Mouse (Mus musculus) midbrain, embryonic 16.5 days (tissue): ENCODE results near the gene Cemip. TPM values are rescaled to one million over a fixed set of nuclear protein-coding genes. Genes with fewer than 3 reads are reported as not detected.
"Not testable (repeated sequence)": the region's sequence is repeated elsewhere in the genome, so short reads cannot be mapped to it uniquely, and the experiment has no call there.

Experiments
- ATAC-seq: fragments of 200-750 bp; cut with Nextera tagmentation; 2 replicates; pipeline ENCODE4 v1.8.0; 2017; ENCODE audit warnings: moderate TSS enrichment
- H3K27ac ChIP-seq: fragments of 300-500 bp; sonication (generic); 2 replicates; pipeline ENCODE4 v1.5.1; 2014; ENCODE audit warnings: mild to moderate bottlenecking, low read length, mixed read lengths
- H3K27me3 ChIP-seq: fragments of 300-500 bp; sonication (generic); 2 replicates; pipeline ENCODE4 v1.6.1; 2014; ENCODE audit warnings: low read depth, low read length, mixed read lengths; ENCODE audit not compliant: control insufficient read depth, insufficient read depth
- H3K36me3 ChIP-seq: fragments of 300-500 bp; sonication (generic); 2 replicates; pipeline ENCODE4 v1.6.1; 2014; ENCODE audit warnings: mild to moderate bottlenecking, low read length, moderate library complexity, mixed read lengths; ENCODE audit not compliant: control insufficient read depth, insufficient read depth
- H3K4me1 ChIP-seq: fragments of 300-500 bp; sonication (generic); 2 replicates; pipeline ENCODE4 v1.6.1; 2014; ENCODE audit warnings: mild to moderate bottlenecking, low read length, mixed read lengths; ENCODE audit not compliant: control insufficient read depth, insufficient read depth
- H3K4me2 ChIP-seq: fragments of 300-500 bp; sonication (generic); 2 replicates; pipeline ENCODE4 v1.6.1; 2014; ENCODE audit warnings: mild to moderate bottlenecking, low read length, mixed read lengths
- H3K4me3 ChIP-seq: fragments of 300-500 bp; sonication (generic); 2 replicates; pipeline ENCODE4 v1.5.1; 2014; ENCODE audit warnings: low read depth, mild to moderate bottlenecking, low read length, moderate library complexity, mixed read lengths
- H3K9ac ChIP-seq: fragments of 300-500 bp; sonication (generic); 2 replicates; pipeline ENCODE4 v1.6.1; 2014; ENCODE audit warnings: low read depth, low read length, mixed read lengths
- H3K9me3 ChIP-seq: fragments of 300-500 bp; sonication (generic); replicated peaks from 2 replicates; pipeline ENCODE4 v1.6.1; 2014; ENCODE audit warnings: mild to moderate bottlenecking, low read length, mixed read lengths; ENCODE audit not compliant: control insufficient read depth, poor library complexity, severe bottlenecking
- WGBS: fragments of 180-500 bp; shearing (Covaris S2); extraction: QIAGEN DNeasy Blood & Tissue Kit; methylation state at CpG from one replicate; pipeline ENCODE4 v1.1.7; 2014; 5-methylcytosine and 5-hydroxymethylcytosine counted together
- polyA plus RNA-seq: library from polyadenylated mRNA; unstranded; fragments of >200 nt; fragmentation: Nextera tagmentation; extraction: Ambion mirVana; gene quantifications from 2 replicates; pipeline ENCODE4 v1.2.1, GENCODE M21; 2015

The Cemip gene
- 0.61 and 0.75 TPM in 2 replicates for polyA plus RNA-seq

DNA sequence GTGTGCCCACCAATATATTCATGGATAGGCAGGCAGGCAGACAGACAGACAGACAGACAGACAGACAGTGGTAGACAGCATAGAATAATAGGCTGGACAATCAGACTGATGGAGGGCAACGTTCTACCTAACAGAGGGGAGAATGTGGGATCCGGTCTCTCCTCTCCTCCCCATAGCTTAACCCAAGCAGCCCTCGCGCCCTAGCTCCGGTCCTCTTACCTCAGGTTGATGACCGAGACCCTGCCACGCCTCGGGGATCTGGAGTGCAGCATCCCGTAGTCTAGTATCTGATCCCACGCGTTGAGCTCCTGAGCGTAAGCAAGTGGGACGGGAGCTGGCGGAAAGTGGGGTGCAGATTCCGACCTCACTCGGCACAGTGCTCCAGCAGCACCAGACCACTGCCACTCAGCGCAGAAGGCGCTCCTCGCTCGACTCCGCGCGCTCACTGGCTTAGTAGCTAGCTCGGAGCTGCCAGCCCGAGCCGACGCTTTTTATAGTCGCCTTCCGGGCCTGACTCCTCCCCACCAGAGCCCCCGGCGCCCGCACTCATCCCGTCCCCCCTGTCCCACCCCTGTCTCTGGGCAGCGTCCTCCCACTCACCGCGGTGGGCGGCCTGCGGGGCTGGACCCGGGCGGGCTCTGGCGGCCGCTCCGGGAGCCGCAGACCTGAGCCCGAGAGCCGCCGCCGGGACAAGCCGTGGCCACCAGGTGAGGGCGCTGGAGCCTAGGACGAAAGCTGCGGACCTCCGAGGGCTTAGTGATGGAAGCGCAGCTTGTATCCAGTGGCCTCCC is at the start of gene Cemip:
Cemip (minus strand) TSS at position 464 of the 791 bp plus-strand sequence.
- Histone ChIP-seq H3K4me2 (peak within 1 kb of the TSS; percentile 90), H3K9me3 (no peaks in the 10 kb centered on the region), H3K9ac (peak within 1 kb of the TSS; percentile 69), H3K27ac (no peak within 1 kb of the TSS), H3K4me3 (peak within 1 kb of the TSS; percentile 58), H3K4me1 (peaks cover 11% of the 10 kb centered on the region; the same call in 1 of the 2 replicates), H3K36me3 (no peaks in the 10 kb centered on the region), H3K27me3 (peaks cover 12% of the 10 kb centered on the region)
- ATAC-seq = peak; percentile 92
- WGBS = under 1% methylated on average over 54 of the region's 54 CpGs

- Histone ChIP-seq H3K27me3 (no peaks in the 10 kb centered on the region), H3K4me2 (no peak overlapping the region), H3K36me3 (no peaks in the 10 kb centered on the region), H3K4me3 (no peak overlapping the region), H3K27ac (no peak overlapping the region), H3K9me3 (no peaks in the 10 kb centered on the region), H3K4me1 (peaks cover 5% of the 10 kb centered on the region; the same call in 1 of the 2 replicates), H3K9ac (no peak overlapping the region)
- 56% methylated on average over 1 of the region's 1 CpGs for WGBS
- no peak for ATAC-seq
These were observed 46.4 kb upstream of the Cemip start for GRCm38 (mm10) chr7:84132704-84133103.

DNA sequence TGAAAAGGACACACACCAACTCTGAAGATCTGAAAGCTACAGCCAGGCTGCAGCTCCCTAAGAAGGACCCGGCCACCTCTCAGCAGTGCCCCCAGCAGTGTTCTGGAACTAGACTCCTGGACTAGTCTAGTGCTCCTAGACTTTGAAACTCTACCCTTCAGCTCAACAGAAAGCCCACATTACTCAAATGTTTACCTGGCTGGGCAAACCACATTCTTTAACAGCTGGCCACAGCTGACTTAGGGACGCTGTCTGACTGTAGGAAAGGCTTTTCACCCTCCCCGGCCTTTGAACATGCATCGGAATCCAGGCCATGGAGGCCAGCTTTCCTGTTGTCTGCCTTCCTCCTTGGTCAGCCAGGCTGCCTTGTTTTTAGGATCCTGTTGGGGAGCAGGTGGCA is 45.4 kb upstream of the Cemip start:
- 96% methylated on average over 4 of the region's 4 CpGs for WGBS
- no peaks in the 10 kb centered on the region for H3K27me3 ChIP-seq
- H3K4me2 ChIP-seq = no peak overlapping the region

GRCm38 (mm10) chr7:84128661-84129060 is 42.4 kb upstream of the Cemip start:
- Histone ChIP-seq H3K4me3 (no peak overlapping the region), H3K9me3 (no peaks in the 10 kb centered on the region), H3K27ac (no peak overlapping the region), H3K4me2 (no peak overlapping the region), H3K27me3 (no peaks in the 10 kb centered on the region), H3K4me1 (peaks cover 3% of the 10 kb centered on the region; the same call in 1 of the 2 replicates), H3K36me3 (no peaks in the 10 kb centered on the region), H3K9ac (no peak overlapping the region)
- ATAC-seq = no peak; the same call in 1 of the 2 replicates
- WGBS = 78% methylated on average over 8 of the region's 8 CpGs

More for the DNA sequence above, 45.4 kb upstream of the Cemip start:
- H3K36me3 ChIP-seq = no peaks in the 10 kb centered on the region
- peaks cover 5% of the 10 kb centered on the region; the same call in 1 of the 2 replicates for H3K4me1 ChIP-seq
- no peak overlapping the region for H3K4me3 ChIP-seq
- ATAC-seq = no peak
- no peak overlapping the region for H3K27ac ChIP-seq
- no peak overlapping the region for H3K9ac ChIP-seq
- no peaks in the 10 kb centered on the region for H3K9me3 ChIP-seq

DNA sequence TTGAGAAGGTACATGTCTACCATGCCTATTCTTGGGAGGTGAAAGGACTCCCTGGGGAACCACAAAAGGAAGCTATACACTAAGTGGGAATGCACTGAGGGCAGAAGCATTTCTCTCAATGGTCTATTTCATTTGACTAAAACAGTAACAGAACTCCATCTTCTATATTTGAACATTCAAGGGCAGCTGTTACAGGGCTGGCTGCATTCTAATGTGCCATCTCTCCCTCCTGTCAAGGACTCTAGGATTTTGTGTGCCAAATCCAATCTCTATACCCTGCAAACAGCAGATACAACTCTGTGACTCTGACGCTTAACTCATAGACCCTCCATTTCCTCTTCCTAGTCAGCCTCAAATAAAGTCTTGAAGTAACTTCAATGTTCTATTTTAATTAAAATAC is 39.4 kb upstream of the Cemip start:
- no peak overlapping the region for H3K4me2 ChIP-seq
- H3K4me3 ChIP-seq = no peak overlapping the region
- peaks cover 11% of the 10 kb centered on the region for H3K4me1 ChIP-seq
- no peaks in the 10 kb centered on the region for H3K9me3 ChIP-seq
- no peak overlapping the region for H3K9ac ChIP-seq
- ATAC-seq = no peak
- H3K27ac ChIP-seq = no peak overlapping the region
- WGBS = 97% methylated on average over 1 of the region's 1 CpGs
- H3K36me3 ChIP-seq = no peaks in the 10 kb centered on the region
- H3K27me3 ChIP-seq = no peaks in the 10 kb centered on the region

DNA sequence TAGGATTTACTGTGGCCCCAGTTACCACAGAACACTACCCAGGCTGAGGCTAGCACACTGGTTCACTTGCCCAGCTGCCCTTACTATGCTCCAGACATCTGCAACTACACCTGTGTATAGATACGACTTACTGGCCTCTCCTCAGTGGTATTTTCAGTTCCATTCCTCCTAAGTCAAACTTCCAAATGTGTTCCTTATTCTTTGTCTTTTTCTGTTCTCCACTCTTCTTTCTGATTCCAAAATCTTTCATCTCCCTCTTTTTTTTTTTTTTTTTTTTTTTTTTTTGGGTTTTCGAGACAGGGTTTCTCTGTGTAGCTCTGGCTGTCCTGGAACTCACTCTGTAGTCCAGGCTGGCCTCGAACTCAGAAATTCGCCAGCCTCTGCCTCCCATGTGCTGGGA is 37.3 kb upstream of the Cemip start:
- H3K4me2 ChIP-seq, ATAC-seq, H3K9ac ChIP-seq, H3K36me3 ChIP-seq, H3K27ac ChIP-seq, H3K27me3 ChIP-seq, H3K9me3 ChIP-seq, H3K4me3 ChIP-seq: not testable (repeated sequence)
- 89% methylated on average over 3 of the region's 4 CpGs for WGBS
- peaks cover 20% of the 10 kb centered on the region for H3K4me1 ChIP-seq

DNA sequence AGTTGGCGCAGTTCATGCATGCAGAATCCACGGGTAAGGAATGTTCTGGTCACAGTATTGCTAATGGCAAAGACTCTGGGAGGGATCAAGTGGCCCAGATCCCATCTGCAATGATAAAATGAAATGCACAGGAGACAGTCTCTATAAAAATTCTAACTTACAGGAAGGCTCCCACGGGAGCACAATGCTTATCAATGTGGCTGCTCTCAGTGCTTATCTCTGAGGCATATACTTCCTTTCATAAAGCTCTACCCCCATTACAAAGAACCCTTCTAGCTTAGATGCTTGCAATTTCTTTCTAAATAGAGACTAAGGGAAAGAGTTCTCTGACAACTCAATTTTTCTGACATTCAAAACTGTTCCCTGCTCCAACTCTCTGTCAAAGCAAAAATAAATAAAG is 35.5 kb upstream of the Cemip start:
- ATAC-seq = no peak
- Histone ChIP-seq H3K4me2 (no peak overlapping the region), H3K27me3 (no peaks in the 10 kb centered on the region), H3K27ac (no peak overlapping the region), H3K36me3 (no peaks in the 10 kb centered on the region), H3K4me3 (no peak overlapping the region), H3K4me1 (peaks cover 20% of the 10 kb centered on the region), H3K9me3 (no peaks in the 10 kb centered on the region), H3K9ac (no peak overlapping the region)
- WGBS = 84% methylated on average over 3 of the region's 3 CpGs

DNA sequence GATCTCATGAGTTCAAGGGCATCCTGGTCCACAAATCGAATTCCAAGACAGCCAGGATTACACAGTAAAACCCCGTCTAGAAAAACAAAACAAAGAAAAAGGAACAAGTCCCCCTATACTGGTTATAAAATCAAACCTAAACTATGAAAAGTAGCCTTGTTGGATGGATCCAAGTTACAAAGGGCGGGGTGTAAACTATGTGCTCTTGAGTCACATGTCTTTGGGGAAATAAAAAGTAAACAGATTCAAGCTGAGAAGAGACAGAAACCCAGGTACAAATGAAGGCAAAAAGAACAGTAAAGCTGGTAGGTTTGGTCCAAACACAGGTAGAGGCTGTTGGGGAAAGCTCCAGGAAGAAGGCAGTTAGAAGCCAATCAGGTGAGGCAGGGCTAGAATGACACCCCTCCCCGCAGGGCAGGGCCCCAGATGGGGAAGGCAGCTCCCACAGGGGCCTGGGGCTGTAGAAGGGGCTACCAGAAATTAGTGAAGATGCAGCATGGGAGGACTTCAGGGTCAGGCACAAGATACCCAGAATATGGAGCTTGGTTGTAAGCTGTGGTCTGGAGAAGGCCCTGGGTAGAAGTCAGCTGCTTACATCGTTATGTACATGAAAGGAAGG is 33.9 kb upstream of the Cemip start:
- Histone ChIP-seq H3K36me3 (no peaks in the 10 kb centered on the region), H3K4me1 (peaks cover 20% of the 10 kb centered on the region), H3K9ac (no peak overlapping the region), H3K9me3 (no peaks in the 10 kb centered on the region), H3K4me2 (no peak overlapping the region), H3K27me3 (no peaks in the 10 kb centered on the region), H3K27ac (no peak overlapping the region), H3K4me3 (no peak overlapping the region)
- no peak for ATAC-seq
- 80% methylated on average over 5 of the region's 5 CpGs for WGBS
